Mouse (Mus musculus) MEL (cell line): Measurements from ENCODE around the gene Prss44. TPM values are rescaled to one million over a fixed set of nuclear protein-coding genes. Genes with fewer than 3 reads are reported as not detected.

Source experiments
- DNase-seq: peaks from one replicate; pipeline ENCODE4 v3.0.0; 2011; ENCODE audit warnings: low read depth, low spot score
- H3K27ac ChIP-seq: 2 replicates; pipeline ENCODE4 v1.5.1; 2012; ENCODE audit warnings: low read depth, mild to moderate bottlenecking, control low read depth, low read length, moderate library complexity; ENCODE audit not compliant: control insufficient read depth
- H3K27me3 ChIP-seq, 2 experiments: fragments of 150-350 bp in 1 of 2; sonication (generic) in 1 of 2; 2 replicates each; pipeline ENCODE4 v1.6.1; 2012; ENCODE audit warnings: low read length in 2 of 2, mild to moderate bottlenecking in 2 of 2, improper control_type of control experiment in 1 of 2, moderate library complexity in 1 of 2; ENCODE audit not compliant: insufficient read depth in 2 of 2, control insufficient read depth in 1 of 2
- H3K36me3 ChIP-seq, 2 experiments: 2 replicates each; pipeline ENCODE4 v1.6.1; 2012 to 2014; ENCODE audit warnings: low read length in 2 of 2, improper control_type of control experiment in 1 of 2, inconsistent platforms in 1 of 2, mild to moderate bottlenecking in 1 of 2; ENCODE audit not compliant: insufficient read depth in 2 of 2, control insufficient read depth in 1 of 2
- H3K4me1 ChIP-seq, 2 experiments: fragments of 150-350 bp in 1 of 2; sonication (generic) in 1 of 2; 2 replicates each; pipeline ENCODE4 v1.6.1; 2012; ENCODE audit warnings: low read length in 2 of 2, improper control_type of control experiment in 1 of 2, mild to moderate bottlenecking in 1 of 2; ENCODE audit not compliant: insufficient read depth in 2 of 2, control insufficient read depth in 1 of 2
- H3K4me3 ChIP-seq, 2 experiments: fragments of 150-350 bp in 1 of 2; sonication (generic) in 1 of 2; 2 replicates each; pipeline ENCODE4 v1.5.1; 2012; ENCODE audit warnings: low read depth in 2 of 2, low read length in 2 of 2, mild to moderate bottlenecking in 2 of 2, moderate library complexity in 2 of 2, control low read depth in 1 of 2, improper control_type of control experiment in 1 of 2; ENCODE audit not compliant: control insufficient read depth in 1 of 2, insufficient read depth in 1 of 2
- H3K79me2 ChIP-seq: 2 replicates; pipeline ENCODE4 v1.6.1; 2012; ENCODE audit warnings: mild to moderate bottlenecking, low read length, moderate library complexity; ENCODE audit not compliant: control insufficient read depth, poor library complexity, insufficient read depth
- H3K9ac ChIP-seq: 2 replicates; pipeline ENCODE4 v1.6.1; 2012; ENCODE audit warnings: low read depth, mild to moderate bottlenecking, control low read depth, low read length, moderate library complexity; ENCODE audit not compliant: control insufficient read depth, poor library complexity, severe bottlenecking
- H3K9me3 ChIP-seq: fragments of 150-350 bp; sonication (generic); replicated peaks from 2 replicates; pipeline ENCODE4 v1.6.1; 2012; ENCODE audit warnings: mild to moderate bottlenecking, low read length, improper control_type of control experiment, moderate library complexity; ENCODE audit not compliant: insufficient read depth
- BHLHE40 ChIP-seq: IDR thresholded peaks from 2 replicates; pipeline ENCODE4 v1.6.1; 2012; ENCODE audit warnings: low read depth, mild to moderate bottlenecking, inconsistent platforms, low read length, improper control_type of control experiment, borderline replicate concordance
- E2F4 ChIP-seq: IDR thresholded peaks from 2 replicates; pipeline ENCODE4 v1.6.1; 2011; ENCODE audit warnings: low read depth, low read length, improper control_type of control experiment, borderline replicate concordance
- ELF1 ChIP-seq: IDR thresholded peaks from 2 replicates; pipeline ENCODE4 v1.6.1; 2014; ENCODE audit warnings: low read depth, mild to moderate bottlenecking, inconsistent platforms, low read length, improper control_type of control experiment, moderate library complexity
- EP300 ChIP-seq, 2 experiments: IDR thresholded peaks; 2 replicates each; pipeline ENCODE4 v1.6.1; 2011; ENCODE audit warnings: improper control_type of control experiment in 2 of 2, low read length in 2 of 2, low read depth in 1 of 2, mild to moderate bottlenecking in 1 of 2
- ETS1 ChIP-seq: IDR thresholded peaks from 2 replicates; pipeline ENCODE4 v1.6.1; 2012; ENCODE audit warnings: low read depth, mild to moderate bottlenecking, inconsistent platforms, low read length, improper control_type of control experiment, moderate library complexity
- GABPA ChIP-seq: IDR thresholded peaks from 2 replicates; pipeline ENCODE4 v1.6.1; 2012; ENCODE audit warnings: low read depth, mild to moderate bottlenecking, inconsistent platforms, low read length, improper control_type of control experiment, moderate library complexity
- JUND ChIP-seq: IDR thresholded peaks from 2 replicates; pipeline ENCODE4 v1.6.1; 2011; ENCODE audit warnings: low read depth, mild to moderate bottlenecking, improper control_type of control experiment, low read length
- MAX ChIP-seq: IDR thresholded peaks from 2 replicates; pipeline ENCODE4 v1.6.1; 2011; ENCODE audit warnings: low read length, improper control_type of control experiment
- MXI1 ChIP-seq: IDR thresholded peaks from 2 replicates; pipeline ENCODE4 v1.6.1; 2011; ENCODE audit warnings: mild to moderate bottlenecking, low read depth, low read length, improper control_type of control experiment
- MYB ChIP-seq: IDR thresholded peaks from 2 replicates; pipeline ENCODE4 v1.6.1; 2011; ENCODE audit warnings: mild to moderate bottlenecking, low read depth, low read length, improper control_type of control experiment
- NELFE ChIP-seq: IDR thresholded peaks from 2 replicates; pipeline ENCODE4 v1.6.1; 2011; ENCODE audit warnings: low read depth, low read length, improper control_type of control experiment
- NRF1 ChIP-seq: IDR thresholded peaks from 2 replicates; pipeline ENCODE4 v1.6.1; 2014; ENCODE audit warnings: low read depth, mild to moderate bottlenecking, inconsistent platforms, low read length, improper control_type of control experiment, moderate library complexity; ENCODE audit not compliant: poor library complexity, insufficient read depth, severe bottlenecking
- POLR2AphosphoS2 ChIP-seq: IDR thresholded peaks from 2 replicates; pipeline ENCODE4 v1.6.1; 2011; ENCODE audit warnings: low read length, improper control_type of control experiment
- RAD21 ChIP-seq: IDR thresholded peaks from 2 replicates; pipeline ENCODE4 v1.6.1; 2011; ENCODE audit warnings: mild to moderate bottlenecking, low read depth, low read length, improper control_type of control experiment
- USF2 ChIP-seq, 2 experiments: IDR thresholded peaks; 2 replicates each; pipeline ENCODE4 v1.6.1; 2011 to 2012; ENCODE audit warnings: improper control_type of control experiment in 2 of 2, low read length in 2 of 2, borderline replicate concordance in 1 of 2, inconsistent platforms in 1 of 2, low read depth in 1 of 2, mild to moderate bottlenecking in 1 of 2; ENCODE audit not compliant: insufficient read depth in 1 of 2
- ZMIZ1 ChIP-seq: IDR thresholded peaks from 2 replicates; pipeline ENCODE4 v1.6.1; 2012; ENCODE audit warnings: low read depth, mild to moderate bottlenecking, inconsistent platforms, low read length, improper control_type of control experiment, moderate library complexity
- ZNF384 ChIP-seq: IDR thresholded peaks from 2 replicates; pipeline ENCODE4 v1.6.1; 2012; ENCODE audit warnings: low read depth, mild to moderate bottlenecking, inconsistent platforms, low read length, improper control_type of control experiment
- polyA plus RNA-seq, 2 experiments: library from polyadenylated mRNA; stranded (reverse) in 1 of 2; unstranded in 1 of 2; fragments of >175 nt in 1 of 2; fragments of >200 nt in 1 of 2; gene quantifications; 2 replicates each; pipeline versions ENCODE4 v1.2.1 to v1.2.4; 2012; ENCODE audit warnings: low replicate concordance in 2 of 2, low read depth in 1 of 2; ENCODE audit not compliant: insufficient read length in 2 of 2, insufficient read depth in 1 of 2, missing spikeins in 1 of 2
- total RNA-seq: library from RNA; depleted of rRNA; stranded (reverse); fragments of 300-350 nt; gene quantifications from 2 replicates; pipeline ENCODE4 v1.2.3, GENCODE M21; 2012

Gene Prss44
- total and polyA plus RNA-seq, 3 experiments, result not detected

- Histone ChIP-seq H3K9ac (no peak overlapping the region), H3K36me3 (no peaks in the 10 kb centered on the region), H3K9me3 (no peaks in the 10 kb centered on the region), H3K27ac (no peak overlapping the region), H3K4me3 (no peak overlapping the region), H3K79me2 (no peaks in the 10 kb centered on the region), H3K4me1 (no peaks in the 10 kb centered on the region), H3K27me3 (peaks cover 0 to 3% of the 10 kb centered on the region in 2 experiments; a peak in 2 of 4 replicates)
- TF ChIP-seq POLR2AphosphoS2, result no peak
- TF ChIP-seq ZNF384, result peak; percentile 95
- DNase-seq, result peak; percentile 39
Observed at GRCm38 (mm10) chr9:110825832-110826231, 12.0 kb downstream of the Prss44 start.

DNA sequence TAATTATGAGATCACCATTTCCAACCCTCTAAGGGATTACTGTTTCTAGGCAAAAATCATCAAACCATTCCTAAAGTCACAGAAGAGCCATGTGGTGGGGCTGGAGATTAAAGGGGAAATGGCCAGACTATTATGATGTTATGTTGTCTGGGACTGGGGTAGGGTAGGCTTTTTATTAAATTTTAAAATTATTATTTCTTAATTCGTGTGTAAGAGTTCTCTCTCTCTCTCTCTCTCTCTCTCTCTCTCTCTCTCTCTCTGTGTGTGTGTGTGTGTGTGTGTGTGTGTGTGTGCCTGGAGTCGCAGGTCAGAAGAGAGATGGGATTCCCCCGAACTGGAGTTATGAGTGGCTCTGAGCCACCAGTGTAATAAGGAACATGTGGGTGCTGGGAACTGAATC is 12.6 kb downstream of the Prss44 start, which contains the start of gene Prss43:
Gene Prss43, plus strand, starts transcription at position 301 of the 400 bp plus-strand sequence.
- no peaks in the 10 kb centered on the region for H3K79me2 ChIP-seq
- H3K4me3 ChIP-seq, result no peak within 1 kb of the TSS
- H3K36me3 ChIP-seq, result no peaks in the 10 kb centered on the region
- no peaks in the 10 kb centered on the region for H3K9me3 ChIP-seq
- no peaks in the 10 kb centered on the region for H3K4me1 ChIP-seq
- H3K27ac ChIP-seq, result no peak within 1 kb of the TSS
- no peak for DNase-seq
- no peak for TF ChIP-seq NRF1
- TF ChIP-seq GABPA, result no peak
- no peak for TF ChIP-seq ETS1
- no peak for TF ChIP-seq JUND
- TF ChIP-seq RAD21, result no peak
- TF ChIP-seq ZMIZ1, result no peak
- TF ChIP-seq EP300 (IDR thresholded peaks at IDR 0.05; ENCODE audit: low read depth in 1 of 2, low read length in 2 of 2), result no peak
- TF ChIP-seq MXI1, result no peak
- TF ChIP-seq MAX, result no peak
- no peak for TF ChIP-seq NELFE
- TF ChIP-seq MYB, result no peak
- TF ChIP-seq BHLHE40, result no peak
- no peak for TF ChIP-seq ELF1
- TF ChIP-seq USF2 (IDR thresholded peaks at IDR 0.05; ENCODE audit: borderline replicate concordance in 1 of 2, insufficient read depth in 1 of 2, low read depth in 1 of 2, low read length in 2 of 2), result no peak
- no peak for TF ChIP-seq E2F4
- no peak within 1 kb of the TSS for H3K9ac ChIP-seq
- peaks cover 0 to 1% of the 10 kb centered on the region in 2 experiments; a peak in 2 of 4 replicates for H3K27me3 ChIP-seq
